Mouse (Mus musculus) heart, postnatal 25 days (tissue): ENCODE data around the gene Olfr781. TPM values are rescaled to one million over a fixed set of nuclear protein-coding genes. Genes with fewer than 3 reads are reported as not detected.
"Not testable (repeated sequence)": the region's sequence is repeated elsewhere in the genome, so short reads cannot be mapped to it uniquely, and the experiment has no call there.

Source experiments
- DNase-seq: peaks from one replicate; pipeline ENCODE4 v3.0.0; 2022; ENCODE audit warnings: low spot score
- intact Hi-C: fragments of 180-260 bp; cut with DNase I; formaldehyde crosslinking; loops from one replicate; pipeline ENCODE4 v1.15.1; 2025
- total RNA-seq, 2 experiments: library from RNA; stranded (reverse); gene quantifications; 2 replicates each; pipeline ENCODE4 v1.2.3; 2021

The Olfr781 gene
- not detected for total RNA-seq

- no peak for DNase-seq
- intact Hi-C loops: no loop called here
Observed at GRCm38 (mm10) chr10:129328554-129328953, at the start of gene Olfr781. Gene Olfr781, plus strand, starts transcription at chr10:129328854.

GRCm38 (mm10) chr10:129312973-129313372 is 15.7 kb upstream of the Olfr781 start:
- intact Hi-C loops, DNase-seq: not testable (repeated sequence)

GRCm38 (mm10) chr10:129313521-129313920 is 15.1 kb upstream of the Olfr781 start:
- intact Hi-C loops, DNase-seq: not testable (repeated sequence)

- DNase-seq: no peak
- intact Hi-C loops: no loop called here
Observed at GRCm38 (mm10) chr10:129317817-129318216, 10.8 kb upstream of the Olfr781 start, which contains the start of gene Olfr780. Gene Olfr780, plus strand, starts transcription at chr10:129318117.

GRCm38 (mm10) chr10:129348550-129348949 is 19.9 kb downstream of the Olfr781 start, which contains the start of gene Olfr782:
Gene Olfr782, plus strand, starts transcription at chr10:129348850.
- intact Hi-C loops: no loop called here
- DNase-seq: no peak

GRCm38 (mm10) chr10:129352475-129352874 is 23.8 kb downstream of the Olfr781 start:
- DNase-seq, intact Hi-C loops: not testable (repeated sequence)

- DNase-seq, intact Hi-C loops: not testable (repeated sequence)
Observed at GRCm38 (mm10) chr10:129356496-129356895, 27.8 kb downstream of the Olfr781 start.

- intact Hi-C loops: no loop called here
- DNase-seq: no peak
Observed at GRCm38 (mm10) chr10:129357307-129357706, 28.7 kb downstream of the Olfr781 start.

GRCm38 (mm10) chr10:129374051-129374450 is 45.4 kb downstream of the Olfr781 start:
- intact Hi-C loops, DNase-seq: not testable (repeated sequence)

Other genes starting within 250 kb of the Olfr781 start
- not detected for gene Olfr767, start 245.9 kb upstream of the Olfr781 start, total RNA-seq
- not detected for gene Olfr768, start 229.5 kb upstream of the Olfr781 start, total RNA-seq
- not detected for gene Olfr769, start 211.0 kb upstream of the Olfr781 start, total RNA-seq
- gene Olfr770, start 189.9 kb upstream of the Olfr781 start, total RNA-seq: not detected
- gene Olfr771, start 164.1 kb upstream of the Olfr781 start, total RNA-seq: not detected
- not detected for gene Olfr772, start 150.9 kb upstream of the Olfr781 start, total RNA-seq
- gene Olfr773, start 141.4 kb upstream of the Olfr781 start, total RNA-seq: not detected
- gene Olfr774, start 92.7 kb upstream of the Olfr781 start, total RNA-seq: not detected
- gene Olfr775, start 80.4 kb upstream of the Olfr781 start, total RNA-seq: not detected
- gene Olfr776, start 69.7 kb upstream of the Olfr781 start, total RNA-seq: not detected
- gene Olfr777, start 57.4 kb upstream of the Olfr781 start, total RNA-seq: not detected
- not detected for gene Olfr780, start 10.7 kb upstream of the Olfr781 start, total RNA-seq
- gene Olfr782, start 20.0 kb downstream of the Olfr781 start, total RNA-seq: not detected
- gene Olfr784, start 55.2 kb downstream of the Olfr781 start, total RNA-seq: not detected
- not detected for gene Olfr785, start 76.6 kb downstream of the Olfr781 start, total RNA-seq
- gene Olfr786, start 98.5 kb downstream of the Olfr781 start, total RNA-seq: not detected
- not detected for gene Olfr787, start 133.0 kb downstream of the Olfr781 start, total RNA-seq
- not detected for gene Olfr788, start 142.1 kb downstream of the Olfr781 start, total RNA-seq
- gene Olfr789, start 155.9 kb downstream of the Olfr781 start, total RNA-seq: not detected
- gene Olfr790, start 169.6 kb downstream of the Olfr781 start, total RNA-seq: not detected
- gene Olfr791, start 192.9 kb downstream of the Olfr781 start, total RNA-seq: not detected
- not detected for gene Olfr792, start 210.3 kb downstream of the Olfr781 start, total RNA-seq
- gene Olfr794, start 238.8 kb downstream of the Olfr781 start, total RNA-seq: not detected